Mouse (Mus musculus): Measurements from ENCODE around the gene Prg2. TPM values are rescaled to one million over a fixed set of nuclear protein-coding genes. Genes with fewer than 3 reads are reported as not detected.

Prg2 gene
- polyA plus RNA-seq, 1 experiment from 2014 or later, result 0.16 TPM

- Histone ChIP-seq H3K4me2 (replicated peaks; ENCODE audit: low read depth) (no peak overlapping the region), H3K4me1 (replicated peaks; ENCODE audit: control insufficient read depth, insufficient read depth) (no peaks in the 10 kb centered on the region), H3K9me3 (ENCODE audit: control insufficient read depth, low read length) (no peaks in the 10 kb centered on the region), H3K27me3 (ENCODE audit: control insufficient read depth, insufficient read depth, low read length) (no peaks in the 10 kb centered on the region), H3K27ac (replicated peaks) (no peak overlapping the region), H3K36me3 (ENCODE audit: control insufficient read depth, insufficient read depth, low read length) (peaks cover 6% of the 10 kb centered on the region; the same call in 1 of the 2 replicates), H3K9ac (ENCODE audit: low read length) (no peak overlapping the region), H3K4me3 (ENCODE audit: low read depth, low read length) (no peak overlapping the region)
- ATAC-seq (ENCODE audit: low FRiP score, low TSS enrichment) (no peak), DNase-seq (ENCODE audit: low spot score) (no peak)
- no peak for TF ChIP-seq CTCF (IDR thresholded peaks at IDR 0.05; ENCODE audit: low read depth)
- TF ChIP-seq EP300 (optimal IDR thresholded peaks at IDR 0.05), result no peak
- 79% methylated on average over 3 of the region's 3 CpGs for WGBS
Measured at GRCm38 (mm10) chr2:84947154-84947771, 33.0 kb upstream of the Prg2 start.

GRCm38 (mm10) chr2:84948252-84948651, 32.0 kb upstream of the Prg2 start:
- Histone ChIP-seq H3K36me3 (ENCODE audit: control insufficient read depth, insufficient read depth, low read length) (peaks cover 6% of the 10 kb centered on the region; the same call in 1 of the 2 replicates), H3K4me1 (replicated peaks; ENCODE audit: control insufficient read depth, insufficient read depth) (no peaks in the 10 kb centered on the region), H3K4me3 (ENCODE audit: low read depth, low read length) (no peak overlapping the region), H3K27me3 (ENCODE audit: control insufficient read depth, insufficient read depth, low read length) (no peaks in the 10 kb centered on the region), H3K27ac (replicated peaks) (no peak overlapping the region), H3K9me3 (ENCODE audit: control insufficient read depth, low read length) (no peaks in the 10 kb centered on the region), H3K9ac (ENCODE audit: low read length) (no peak overlapping the region), H3K4me2 (replicated peaks; ENCODE audit: low read depth) (no peak overlapping the region)
- TF ChIP-seq CTCF (IDR thresholded peaks at IDR 0.05; ENCODE audit: low read depth), result no peak
- TF ChIP-seq EP300 (optimal IDR thresholded peaks at IDR 0.05), result no peak
- ATAC-seq (ENCODE audit: low FRiP score, low TSS enrichment), result no peak
- WGBS, result 95% methylated on average over 7 of the region's 7 CpGs
- DNase-seq (ENCODE audit: low spot score), result no peak

GRCm38 (mm10) chr2:84948721-84949120, 31.5 kb upstream of the Prg2 start:
- Histone ChIP-seq H3K4me2 (replicated peaks; ENCODE audit: low read depth) (no peak overlapping the region), H3K4me1 (replicated peaks; ENCODE audit: control insufficient read depth, insufficient read depth) (no peaks in the 10 kb centered on the region), H3K27ac (replicated peaks) (no peak overlapping the region), H3K4me3 (ENCODE audit: low read depth, low read length) (no peak overlapping the region), H3K27me3 (ENCODE audit: control insufficient read depth, insufficient read depth, low read length) (no peaks in the 10 kb centered on the region), H3K9me3 (ENCODE audit: control insufficient read depth, low read length) (no peaks in the 10 kb centered on the region), H3K36me3 (ENCODE audit: control insufficient read depth, insufficient read depth, low read length) (peaks cover 6% of the 10 kb centered on the region; the same call in 1 of the 2 replicates), H3K9ac (ENCODE audit: low read length) (no peak overlapping the region)
- ATAC-seq (ENCODE audit: low FRiP score, low TSS enrichment) (no peak), DNase-seq (ENCODE audit: low spot score) (no peak)
- WGBS, result 68% methylated on average over 2 of the region's 2 CpGs
- no peak for TF ChIP-seq EP300 (optimal IDR thresholded peaks at IDR 0.05)
- no peak for TF ChIP-seq CTCF (IDR thresholded peaks at IDR 0.05; ENCODE audit: low read depth)

GRCm38 (mm10) chr2:84951027-84951426, 29.2 kb upstream of the Prg2 start:
- DNase-seq (ENCODE audit: low spot score) (no peak), ATAC-seq (ENCODE audit: low FRiP score, low TSS enrichment) (no peak)
- no peak overlapping the region for H3K9ac ChIP-seq (ENCODE audit: low read length)
- H3K4me1 ChIP-seq (replicated peaks; ENCODE audit: control insufficient read depth, insufficient read depth), result no peaks in the 10 kb centered on the region
- H3K27me3 ChIP-seq (ENCODE audit: control insufficient read depth, insufficient read depth, low read length), result no peaks in the 10 kb centered on the region
- H3K4me3 ChIP-seq (ENCODE audit: low read depth, low read length), result no peak overlapping the region
- H3K4me2 ChIP-seq (replicated peaks; ENCODE audit: low read depth), result no peak overlapping the region
- 88% methylated on average over 8 of the region's 8 CpGs for WGBS
- no peaks in the 10 kb centered on the region for H3K9me3 ChIP-seq (ENCODE audit: control insufficient read depth, low read length)
- TF ChIP-seq CTCF (IDR thresholded peaks at IDR 0.05; ENCODE audit: low read depth) (no peak), EP300 (optimal IDR thresholded peaks at IDR 0.05) (no peak)
- H3K36me3 ChIP-seq (ENCODE audit: control insufficient read depth, insufficient read depth, low read length), result peaks cover 6% of the 10 kb centered on the region; the same call in 1 of the 2 replicates
- no peak overlapping the region for H3K27ac ChIP-seq (replicated peaks)

- Histone ChIP-seq H3K4me1 (replicated peaks; ENCODE audit: control insufficient read depth, insufficient read depth) (no peaks in the 10 kb centered on the region), H3K4me3 (ENCODE audit: low read depth, low read length) (no peak overlapping the region), H3K27me3 (ENCODE audit: control insufficient read depth, insufficient read depth, low read length) (no peaks in the 10 kb centered on the region), H3K9me3 (ENCODE audit: control insufficient read depth, low read length) (no peaks in the 10 kb centered on the region), H3K4me2 (replicated peaks; ENCODE audit: low read depth) (no peak overlapping the region), H3K9ac (ENCODE audit: low read length) (no peak overlapping the region), H3K27ac (replicated peaks) (no peak overlapping the region), H3K36me3 (ENCODE audit: control insufficient read depth, insufficient read depth, low read length) (peaks cover 6% of the 10 kb centered on the region; the same call in 1 of the 2 replicates)
- DNase-seq (ENCODE audit: low spot score) (no peak), ATAC-seq (ENCODE audit: low FRiP score, low TSS enrichment) (no peak)
- TF ChIP-seq CTCF (IDR thresholded peaks at IDR 0.05; ENCODE audit: low read depth), result no peak
- TF ChIP-seq EP300 (optimal IDR thresholded peaks at IDR 0.05), result no peak
- 82% methylated on average over 1 of the region's 1 CpGs for WGBS
Measured at GRCm38 (mm10) chr2:84952251-84952650, 28.0 kb upstream of the Prg2 start.

- ATAC-seq (ENCODE audit: low FRiP score, low TSS enrichment) (no peak), DNase-seq (ENCODE audit: low spot score) (no peak)
- no peak for TF ChIP-seq EP300 (optimal IDR thresholded peaks at IDR 0.05)
- no peak for TF ChIP-seq CTCF (IDR thresholded peaks at IDR 0.05; ENCODE audit: low read depth)
- H3K36me3 ChIP-seq (ENCODE audit: control insufficient read depth, insufficient read depth, low read length), result peaks cover 6% of the 10 kb centered on the region; the same call in 1 of the 2 replicates
- no peak overlapping the region for H3K9ac ChIP-seq (ENCODE audit: low read length)
- no peaks in the 10 kb centered on the region for H3K9me3 ChIP-seq (ENCODE audit: control insufficient read depth, low read length)
- WGBS, result 67% methylated on average over 4 of the region's 4 CpGs
- H3K4me1 ChIP-seq (replicated peaks; ENCODE audit: control insufficient read depth, insufficient read depth), result no peaks in the 10 kb centered on the region
- H3K4me3 ChIP-seq (ENCODE audit: low read depth, low read length), result no peak overlapping the region
- no peak overlapping the region for H3K27ac ChIP-seq (replicated peaks)
- no peaks in the 10 kb centered on the region for H3K27me3 ChIP-seq (ENCODE audit: control insufficient read depth, insufficient read depth, low read length)
- H3K4me2 ChIP-seq (replicated peaks; ENCODE audit: low read depth), result no peak overlapping the region
Measured at GRCm38 (mm10) chr2:84952693-84953092, 27.6 kb upstream of the Prg2 start.

Measured in stomach, postnatal 0 days (tissue).